Mouse (Mus musculus): Measurements from ENCODE around the gene Acbd4. TPM values are rescaled to one million over a fixed set of nuclear protein-coding genes. Genes with fewer than 3 reads are reported as not detected.

The Acbd4 gene
- total and polyA plus RNA-seq, 2 experiments from 2014 or later: 18.5 to 19.0 TPM

- Histone ChIP-seq H3K36me3 (ENCODE audit: insufficient read depth, low read length) (peaks cover 4% of the 10 kb centered on the region; the same call in 1 of the 2 replicates), H3K27ac (no peak overlapping the region), H3K4me3 (ENCODE audit: low read length) (no peak overlapping the region), H3K4me1 (ENCODE audit: insufficient read depth, low read length) (no peaks in the 10 kb centered on the region), H3K9me3 (ENCODE audit: low read length) (no peaks in the 10 kb centered on the region), H3K27me3 (ENCODE audit: insufficient read depth, low read length) (no peaks in the 10 kb centered on the region), H3K4me2 (ENCODE audit: low read depth, low read length) (no peak overlapping the region), H3K9ac (replicated peaks; ENCODE audit: low read length) (no peak overlapping the region)
- no peak for TF ChIP-seq CTCF (IDR thresholded peaks at IDR 0.05; ENCODE audit: low read depth)
- DNase-seq (ENCODE audit: low spot score) (no peak), ATAC-seq (no peak)
- WGBS: 85% methylated on average over 7 of the region's 7 CpGs
Measured at GRCm38 (mm10) chr11:103073671-103074070, 27.8 kb upstream of the Acbd4 start.

DNA sequence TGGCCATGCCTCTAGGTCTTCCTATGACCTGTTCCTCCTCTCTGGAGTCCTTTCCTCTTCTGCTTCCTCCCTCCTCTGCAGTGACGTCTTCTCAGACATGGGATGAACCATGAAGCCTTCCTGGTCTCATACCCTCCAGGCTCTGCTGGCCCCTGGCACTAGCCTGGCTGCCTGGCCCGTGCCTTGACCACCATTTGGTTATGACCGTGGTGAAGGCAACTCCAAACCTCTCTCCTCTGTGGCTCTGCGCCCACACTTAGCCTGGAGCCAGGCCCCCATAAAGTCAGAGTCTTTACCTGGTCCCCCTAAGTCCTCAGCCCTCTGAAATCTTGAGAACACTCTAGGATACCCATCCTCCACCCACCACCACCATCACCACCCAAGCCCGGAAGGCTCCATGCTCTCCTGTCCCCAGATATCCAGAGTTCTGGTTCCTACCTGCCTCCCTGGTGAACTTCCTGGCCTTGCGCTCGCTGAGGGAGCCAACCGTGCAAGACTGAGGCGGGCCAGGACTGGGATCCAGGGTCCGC lies 27.3 kb upstream of the Acbd4 start:
- Histone ChIP-seq H3K27ac (no peak overlapping the region), H3K4me3 (ENCODE audit: low read length) (no peak overlapping the region), H3K4me1 (ENCODE audit: insufficient read depth, low read length) (no peaks in the 10 kb centered on the region), H3K27me3 (ENCODE audit: insufficient read depth, low read length) (no peaks in the 10 kb centered on the region), H3K36me3 (ENCODE audit: insufficient read depth, low read length) (no peaks in the 10 kb centered on the region), H3K9me3 (ENCODE audit: low read length) (no peaks in the 10 kb centered on the region), H3K4me2 (ENCODE audit: low read depth, low read length) (no peak overlapping the region), H3K9ac (replicated peaks; ENCODE audit: low read length) (no peak overlapping the region)
- WGBS: 64% methylated on average over 10 of the region's 10 CpGs
- no peak for ATAC-seq
- TF ChIP-seq CTCF (IDR thresholded peaks at IDR 0.05; ENCODE audit: low read depth): no peak
- no peak for DNase-seq (ENCODE audit: low spot score)

DNA sequence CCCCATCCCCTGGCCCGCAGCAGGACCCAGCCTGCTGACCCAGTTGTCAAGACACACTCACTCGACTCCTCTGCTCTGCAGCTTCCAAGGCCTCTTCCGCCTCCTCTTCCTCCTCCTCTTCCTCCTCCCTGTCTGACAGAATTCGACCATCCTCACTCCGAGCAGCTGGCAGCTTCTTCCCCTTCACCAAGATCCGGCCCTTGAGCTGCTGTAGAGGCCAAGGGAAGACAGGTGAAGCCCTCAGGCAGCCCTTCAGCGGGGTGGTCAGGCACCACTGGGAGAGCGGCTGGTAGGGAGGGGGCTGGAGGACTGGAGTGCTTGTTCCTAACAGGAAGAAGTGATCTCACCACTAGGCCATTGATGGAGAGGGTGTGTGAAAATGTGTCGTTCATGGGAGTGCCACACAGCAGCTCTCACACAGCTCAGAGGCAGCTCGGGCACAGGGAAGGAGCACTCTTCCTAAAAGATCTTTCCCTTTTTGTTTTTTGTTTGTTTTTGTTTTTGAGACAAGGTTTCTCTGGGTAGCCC lies 26.6 kb upstream of the Acbd4 start:
- H3K27me3 ChIP-seq (ENCODE audit: insufficient read depth, low read length): no peaks in the 10 kb centered on the region
- no peak overlapping the region for H3K4me2 ChIP-seq (ENCODE audit: low read depth, low read length)
- no peak overlapping the region for H3K27ac ChIP-seq
- DNase-seq (ENCODE audit: low spot score) (no peak), ATAC-seq (no peak)
- no peaks in the 10 kb centered on the region for H3K36me3 ChIP-seq (ENCODE audit: insufficient read depth, low read length)
- no peak overlapping the region for H3K9ac ChIP-seq (replicated peaks; ENCODE audit: low read length)
- H3K9me3 ChIP-seq (ENCODE audit: low read length): no peaks in the 10 kb centered on the region
- 26% methylated on average over 10 of the region's 10 CpGs for WGBS
- no peaks in the 10 kb centered on the region for H3K4me1 ChIP-seq (ENCODE audit: insufficient read depth, low read length)
- H3K4me3 ChIP-seq (ENCODE audit: low read length): no peak overlapping the region
- no peak for TF ChIP-seq CTCF (IDR thresholded peaks at IDR 0.05; ENCODE audit: low read depth)

DNA sequence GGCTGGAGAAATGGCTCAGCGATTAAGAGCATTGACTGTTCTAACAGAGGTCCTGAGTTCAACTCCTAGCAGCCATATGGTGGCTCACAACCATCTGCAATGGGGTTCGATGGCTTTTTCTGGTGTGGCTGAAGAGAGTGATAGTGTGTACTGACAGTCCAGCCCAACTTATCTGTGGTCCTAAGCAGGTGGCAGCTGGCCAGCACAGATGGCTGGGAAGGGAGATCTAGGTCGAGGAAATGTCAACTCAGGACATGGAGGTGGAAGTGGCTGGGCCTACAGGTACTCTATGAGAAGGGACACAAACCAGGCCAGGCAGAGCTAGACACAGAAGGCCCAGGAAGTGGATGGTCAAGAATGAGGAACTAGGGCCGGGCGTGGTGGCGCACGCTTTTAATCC lies 25.5 kb upstream of the Acbd4 start:
- no peaks in the 10 kb centered on the region for H3K4me1 ChIP-seq (ENCODE audit: insufficient read depth, low read length)
- H3K36me3 ChIP-seq (ENCODE audit: insufficient read depth, low read length): no peaks in the 10 kb centered on the region
- no peak overlapping the region for H3K4me2 ChIP-seq (ENCODE audit: low read depth, low read length)
- DNase-seq (ENCODE audit: low spot score) (no peak), ATAC-seq (no peak)
- no peaks in the 10 kb centered on the region for H3K27me3 ChIP-seq (ENCODE audit: insufficient read depth, low read length)
- WGBS: 89% methylated on average over 7 of the region's 7 CpGs
- TF ChIP-seq CTCF (IDR thresholded peaks at IDR 0.05; ENCODE audit: low read depth): no peak
- H3K4me3 ChIP-seq (ENCODE audit: low read length): no peak overlapping the region
- H3K9me3 ChIP-seq (ENCODE audit: low read length): no peaks in the 10 kb centered on the region
- no peak overlapping the region for H3K27ac ChIP-seq
- no peak overlapping the region for H3K9ac ChIP-seq (replicated peaks; ENCODE audit: low read length)

DNA sequence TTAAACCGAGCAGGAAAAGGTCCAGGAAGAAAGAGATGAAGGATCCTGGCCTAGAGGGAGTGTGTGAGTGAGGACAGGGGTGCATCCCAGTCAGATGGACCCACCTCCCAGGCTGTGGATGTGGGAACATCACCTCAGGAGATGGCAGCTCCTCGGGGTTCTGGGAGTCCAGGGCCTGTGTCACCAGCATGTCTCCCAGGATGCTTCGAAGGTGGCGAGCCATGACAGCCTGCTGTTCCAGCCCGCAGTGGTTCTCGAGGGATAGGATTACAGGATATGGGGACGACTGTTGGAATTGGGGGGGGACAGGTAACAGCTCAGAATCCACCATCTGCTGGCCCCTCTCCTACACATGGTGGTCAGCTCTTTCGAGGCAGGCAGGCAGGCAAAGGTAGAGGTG lies 24.9 kb upstream of the Acbd4 start:
- no peak for ATAC-seq
- no peak for DNase-seq (ENCODE audit: low spot score)
- Histone ChIP-seq H3K9ac (replicated peaks; ENCODE audit: low read length) (no peak overlapping the region), H3K27ac (no peak overlapping the region), H3K9me3 (ENCODE audit: low read length) (no peaks in the 10 kb centered on the region), H3K4me3 (ENCODE audit: low read length) (no peak overlapping the region), H3K4me1 (ENCODE audit: insufficient read depth, low read length) (no peaks in the 10 kb centered on the region), H3K27me3 (ENCODE audit: insufficient read depth, low read length) (no peaks in the 10 kb centered on the region), H3K4me2 (ENCODE audit: low read depth, low read length) (no peak overlapping the region), H3K36me3 (ENCODE audit: insufficient read depth, low read length) (no peaks in the 10 kb centered on the region)
- TF ChIP-seq CTCF (IDR thresholded peaks at IDR 0.05; ENCODE audit: low read depth): no peak
- 81% methylated on average over 8 of the region's 8 CpGs for WGBS

GRCm38 (mm10) chr11:103078131-103078530 lies 23.4 kb upstream of the Acbd4 start:
- TF ChIP-seq CTCF (IDR thresholded peaks at IDR 0.05; ENCODE audit: low read depth): no peak
- Histone ChIP-seq H3K4me1 (ENCODE audit: insufficient read depth, low read length) (no peaks in the 10 kb centered on the region), H3K4me3 (ENCODE audit: low read length) (no peak overlapping the region), H3K9me3 (ENCODE audit: low read length) (no peaks in the 10 kb centered on the region), H3K9ac (replicated peaks; ENCODE audit: low read length) (no peak overlapping the region), H3K27me3 (ENCODE audit: insufficient read depth, low read length) (0 out of 2 replicates have a peak, but pooled peaks cover 6% of the 10 kb centered on the region), H3K4me2 (ENCODE audit: low read depth, low read length) (no peak overlapping the region), H3K36me3 (ENCODE audit: insufficient read depth, low read length) (no peaks in the 10 kb centered on the region), H3K27ac (no peak overlapping the region)
- ATAC-seq: no peak
- no peak for DNase-seq (ENCODE audit: low spot score)
- WGBS: 86% methylated on average over 11 of the region's 11 CpGs

- ATAC-seq (peak; percentile 62), DNase-seq (ENCODE audit: low spot score) (peak; percentile 39)
- no peak overlapping the region for H3K27ac ChIP-seq
- no peaks in the 10 kb centered on the region for H3K4me1 ChIP-seq (ENCODE audit: insufficient read depth, low read length)
- no peaks in the 10 kb centered on the region for H3K36me3 ChIP-seq (ENCODE audit: insufficient read depth, low read length)
- H3K4me2 ChIP-seq (ENCODE audit: low read depth, low read length): peak overlapping the region; percentile 39
- H3K9ac ChIP-seq (replicated peaks; ENCODE audit: low read length): 0 out of 2 replicates have a peak overlapping the region, but pooled peaks have one; percentile 6
- TF ChIP-seq CTCF (IDR thresholded peaks at IDR 0.05; ENCODE audit: low read depth): peak; percentile 39
- H3K27me3 ChIP-seq (ENCODE audit: insufficient read depth, low read length): 0 out of 2 replicates have a peak, but pooled peaks cover 6% of the 10 kb centered on the region
- 0 out of 2 replicates have a peak overlapping the region, but pooled peaks have one; percentile 4 for H3K4me3 ChIP-seq (ENCODE audit: low read length)
- 2% methylated on average over 43 of the region's 43 CpGs for WGBS
- H3K9me3 ChIP-seq (ENCODE audit: low read length): no peaks in the 10 kb centered on the region
Measured at GRCm38 (mm10) chr11:103080323-103081091, 21.0 kb upstream of the Acbd4 start.

Data from hindbrain, postnatal 0 days (tissue).